Mouse (Mus musculus) urinary bladder, postnatal 25 days (tissue): Measurements from ENCODE around the gene Col5a1.

ENCODE experiments used
- DNase-seq: peaks from one replicate; pipeline ENCODE4 v3.0.0; 2022; ENCODE audit warnings: low spot score

Col5a1 gene

GRCm38 (mm10) chr2:28034011-28034710 is 147.9 kb downstream of the Col5a1 start:
- no peak for DNase-seq

GRCm38 (mm10) chr2:28036788-28037187 is 150.6 kb downstream of the Col5a1 start:
- DNase-seq: no peak

- no peak for DNase-seq
These were observed 151.5 kb downstream of the Col5a1 start for GRCm38 (mm10) chr2:28037505-28038390.

GRCm38 (mm10) chr2:28038391-28039096 is 152.3 kb downstream of the Col5a1 start:
- DNase-seq: no peak

GRCm38 (mm10) chr2:28039647-28040325 is 153.6 kb downstream of the Col5a1 start:
- DNase-seq: no peak

- DNase-seq: no peak
These were observed 154.2 kb downstream of the Col5a1 start for GRCm38 (mm10) chr2:28040466-28040865.

- no peak for DNase-seq
These were observed 158.8 kb downstream of the Col5a1 start for GRCm38 (mm10) chr2:28044920-28045598.

- DNase-seq: no peak
These were observed 160.1 kb downstream of the Col5a1 start for GRCm38 (mm10) chr2:28046311-28046710.

- DNase-seq: no peak
These were observed 160.9 kb downstream of the Col5a1 start for GRCm38 (mm10) chr2:28047092-28047491.

GRCm38 (mm10) chr2:28059922-28060321 is 173.7 kb downstream of the Col5a1 start:
- DNase-seq: no peak

- no peak for DNase-seq
These were observed 177.6 kb downstream of the Col5a1 start for GRCm38 (mm10) chr2:28063711-28064338.

GRCm38 (mm10) chr2:28064339-28065080 is 178.3 kb downstream of the Col5a1 start:
- no peak for DNase-seq

- DNase-seq: no peak
These were observed 178.9 kb downstream of the Col5a1 start for GRCm38 (mm10) chr2:28065081-28065651.

- no peak for DNase-seq
These were observed 180.5 kb downstream of the Col5a1 start for GRCm38 (mm10) chr2:28066686-28067085.

GRCm38 (mm10) chr2:28067175-28067574 is 180.9 kb downstream of the Col5a1 start:
- DNase-seq: no peak

GRCm38 (mm10) chr2:28067821-28068536 is 181.8 kb downstream of the Col5a1 start:
- no peak for DNase-seq

GRCm38 (mm10) chr2:28068537-28068878 is 182.3 kb downstream of the Col5a1 start:
- DNase-seq: no peak

- no peak for DNase-seq
These were observed 189.5 kb downstream of the Col5a1 start for GRCm38 (mm10) chr2:28075616-28076187.

- no peak for DNase-seq
These were observed 198.5 kb downstream of the Col5a1 start, which contains the start of gene Fcnb for GRCm38 (mm10) chr2:28084768-28085167. Fcnb (minus strand) TSS chr2:28084885.
